Mouse (Mus musculus): ENCODE measurements around the gene Fbxw14. TPM values are rescaled to one million over a fixed set of nuclear protein-coding genes. Genes with fewer than 3 reads are reported as not detected.

The Fbxw14 gene
- not detected for total RNA-seq (2023)

GRCm38 (mm10) chr9:109287576-109287975 is at the start of gene Fbxw14:
TSS of gene Fbxw14 (minus strand) at chr9:109287676.

GRCm38 (mm10) chr9:109234654-109235053 is 52.8 kb downstream of the Fbxw14 start, which contains the start of gene Fbxw20:
TSS of gene Fbxw20 (minus strand) at chr9:109234754.

Other genes starting within 250 kb of the Fbxw14 start
- 2,826 TPM for gene Shisa5, start 249.1 kb downstream of the Fbxw14 start, total RNA-seq (2023)
- gene Trex1, start 227.9 kb downstream of the Fbxw14 start, total RNA-seq (2023): 25.8 TPM
- 33.1 TPM for gene Atrip, start 213.6 kb downstream of the Fbxw14 start, total RNA-seq (2023)
- 9.1 TPM for gene Ccdc51, start 205.2 kb downstream of the Fbxw14 start, total RNA-seq (2023)
- gene Tma7, start 205.1 kb downstream of the Fbxw14 start, total RNA-seq (2023): 309 TPM
- 3.3 TPM for gene Plxnb1, start 192.3 kb downstream of the Fbxw14 start, total RNA-seq (2023)
- gene Fbxw21, start 125.6 kb downstream of the Fbxw14 start, total RNA-seq (2023): not detected
- gene Fbxw13, start 91.7 kb downstream of the Fbxw14 start, total RNA-seq (2023): not detected
- gene Fbxw20, start 52.9 kb downstream of the Fbxw14 start, total RNA-seq (2023): not detected
- gene Fbxw28, start 52.0 kb upstream of the Fbxw14 start, total RNA-seq (2023): not detected
- not detected for gene Fbxw22, start 116.6 kb upstream of the Fbxw14 start, total RNA-seq (2023)
- not detected for gene Fbxw16, start 161.5 kb upstream of the Fbxw14 start, total RNA-seq (2023)
- gene Fbxw19, start 208.2 kb upstream of the Fbxw14 start, total RNA-seq (2023): not detected

Data from CD4-positive naive resting alpha-beta T cell, adult 57 days (primary cell).